Comparison of ENCODE assay signal across 8 mouse cellular contexts in the genomic region with DNA sequence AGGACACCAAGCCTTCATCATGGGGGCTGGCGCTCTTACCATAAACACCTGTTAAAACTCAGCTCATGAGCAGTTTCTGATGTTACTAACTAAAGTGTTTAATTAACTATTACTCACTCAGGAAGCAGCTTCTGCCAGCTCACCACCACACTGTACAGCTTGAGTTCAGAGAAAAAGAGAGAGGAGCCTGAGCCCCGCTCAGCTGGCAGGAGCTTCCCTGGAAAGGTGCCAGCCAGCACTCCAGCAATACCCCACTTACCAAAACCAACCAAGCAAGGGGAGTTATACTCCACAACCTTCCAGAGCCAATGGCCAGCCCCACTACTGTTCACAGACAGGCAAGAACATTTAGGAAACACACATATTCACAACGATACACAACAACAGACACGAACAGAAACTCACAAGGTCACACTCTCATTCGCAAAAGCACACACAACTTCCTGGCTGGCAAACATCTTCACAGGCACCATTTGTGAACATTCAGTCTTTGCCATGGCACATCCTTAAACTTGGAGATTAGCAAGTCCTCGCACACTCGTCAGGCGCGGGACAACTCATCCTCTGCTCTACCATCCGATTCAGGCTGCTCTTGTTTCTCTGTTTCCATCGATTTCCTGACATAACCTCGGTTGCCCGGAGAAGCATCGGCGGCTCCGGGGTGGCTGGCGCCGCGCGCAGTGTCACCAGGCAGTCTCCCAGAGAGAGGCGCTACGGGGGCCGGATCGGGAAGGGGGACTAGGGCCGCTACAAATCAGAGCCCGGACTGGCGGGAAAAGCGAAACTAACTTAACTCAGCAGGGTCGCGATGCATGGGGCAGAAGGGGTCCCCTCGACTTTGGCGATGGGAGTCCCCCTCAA. TPM values are rescaled to one million over a fixed set of nuclear protein-coding genes. Genes with fewer than 3 reads are reported as not detected.
DNase-seq lines count a peak whose midpoint lies in the region; ATAC-seq lines count a peak whose summit lies in the region.

No protein-coding gene starts in this region.

- peaks cover 5% of the 10 kb centered on the region; the same call in 1 of the 2 replicates for H3K36me3 ChIP-seq in embryonic facial prominence, embryonic 10.5 days (replicated peaks)
- no peaks in the 10 kb centered on the region for H3K36me3 ChIP-seq in heart, embryonic 14.5 days (ENCODE audit: control insufficient read depth, insufficient read depth, low read length)
- no peaks in the 10 kb centered on the region for H3K36me3 ChIP-seq in liver, embryonic 13.5 days
- H3K36me3 ChIP-seq in neural tube, embryonic 13.5 days = no peaks in the 10 kb centered on the region

- H3K9me3 ChIP-seq in embryonic facial prominence, embryonic 10.5 days = no peaks in the 10 kb centered on the region
- H3K9me3 ChIP-seq in heart, embryonic 14.5 days (ENCODE audit: control insufficient read depth, low read length) = no peaks in the 10 kb centered on the region
- H3K9me3 ChIP-seq in liver, embryonic 13.5 days (replicated peaks) = no peaks in the 10 kb centered on the region
- H3K9me3 ChIP-seq in neural tube, embryonic 13.5 days = no peaks in the 10 kb centered on the region

- H3K9ac ChIP-seq in heart, embryonic 14.5 days (ENCODE audit: low read length) = peak overlapping the region; percentile 76
- H3K9ac ChIP-seq in liver, embryonic 13.5 days = peak overlapping the region; percentile 44
- H3K9ac ChIP-seq in neural tube, embryonic 13.5 days = peak overlapping the region; percentile 87

- peak overlapping the region; percentile 90 for H3K4me3 ChIP-seq in embryonic facial prominence, embryonic 10.5 days
- H3K4me3 ChIP-seq in heart, embryonic 14.5 days (ENCODE audit: control insufficient read depth in 1 of 2, insufficient read depth in 1 of 2, low read depth in 1 of 2, low read length in 2 of 2) = peak overlapping the region; percentile 61 to 75
- peak overlapping the region; percentile 60 for H3K4me3 ChIP-seq in liver, embryonic 13.5 days (replicated peaks)
- H3K4me3 ChIP-seq in neural tube, embryonic 13.5 days = peak overlapping the region; percentile 70

- peak overlapping the region; percentile 89 for H3K27ac ChIP-seq in embryonic facial prominence, embryonic 10.5 days (replicated peaks)
- peak overlapping the region in 1 of 2 experiments; percentile 45; a peak in 2 of 4 replicates for H3K27ac ChIP-seq in heart, embryonic 14.5 days (replicated peaks in 1 of 2; ENCODE audit: control insufficient read depth in 1 of 2, insufficient read depth in 1 of 2, low read depth in 2 of 2, low read length in 2 of 2)
- no peak overlapping the region for H3K27ac ChIP-seq in liver, embryonic 13.5 days
- H3K27ac ChIP-seq in neural tube, embryonic 13.5 days (replicated peaks) = peak overlapping the region; percentile 62

- DNase-seq in spleen, adult 18-20 months = peak; percentile 16 to 41
- no peak for DNase-seq in spleen, postnatal 36 days (ENCODE audit: low spot score in 2 of 2)
- DNase-seq in embryonic facial prominence, embryonic 10.5 days (ENCODE audit: low spot score) = peak; percentile 70
- peak; percentile 73 for DNase-seq in kidney, postnatal 10 days
- no peak for DNase-seq in liver, embryonic 13.5 days
- peak; percentile 48 for DNase-seq in urinary bladder, postnatal 25 days (ENCODE audit: low spot score)

- ATAC-seq in heart, embryonic 14.5 days (ENCODE audit: insufficient number of reproducible peaks, insufficient read depth, low FRiP score, low read depth) = no peak
- no peak for ATAC-seq in liver, embryonic 13.5 days (ENCODE audit: low read depth)
- peak; percentile 42; the same call in 1 of the 2 replicates for ATAC-seq in neural tube, embryonic 13.5 days (ENCODE audit: low read depth)

- H3K27me3 ChIP-seq in embryonic facial prominence, embryonic 10.5 days (replicated peaks; ENCODE audit: low read depth, poor library complexity, severe bottlenecking) = peaks cover 60% of the 10 kb centered on the region
- H3K27me3 ChIP-seq in heart, embryonic 14.5 days (ENCODE audit: control insufficient read depth, insufficient read depth, low read length) = peaks cover 23% of the 10 kb centered on the region
- peaks cover 83% of the 10 kb centered on the region for H3K27me3 ChIP-seq in liver, embryonic 13.5 days
- H3K27me3 ChIP-seq in neural tube, embryonic 13.5 days = peaks cover 22% of the 10 kb centered on the region

- peaks cover 72% of the 10 kb centered on the region for H3K4me1 ChIP-seq in embryonic facial prominence, embryonic 10.5 days
- peaks cover 9 to 15% of the 10 kb centered on the region in 2 experiments for H3K4me1 ChIP-seq in heart, embryonic 14.5 days (ENCODE audit: control insufficient read depth in 2 of 2, insufficient read depth in 2 of 2, low read length in 2 of 2)
- peaks cover 21% of the 10 kb centered on the region for H3K4me1 ChIP-seq in liver, embryonic 13.5 days (replicated peaks)
- peaks cover 53% of the 10 kb centered on the region for H3K4me1 ChIP-seq in neural tube, embryonic 13.5 days (replicated peaks)

- WGBS in embryonic facial prominence, embryonic 10.5 days = 7% methylated on average over 32 of the region's 32 CpGs
- WGBS in heart, embryonic 14.5 days = 4% methylated on average over 32 of the region's 32 CpGs
- 6% methylated on average over 32 of the region's 32 CpGs for WGBS in liver, embryonic 13.5 days (ENCODE audit: insufficient replicate concordance)
- WGBS in neural tube, embryonic 13.5 days = 6% methylated on average over 32 of the region's 32 CpGs

- peak overlapping the region; percentile 98 for H3K4me2 ChIP-seq in heart, embryonic 14.5 days (ENCODE audit: low read length)
- peak overlapping the region; percentile 85 for H3K4me2 ChIP-seq in liver, embryonic 13.5 days
- H3K4me2 ChIP-seq in neural tube, embryonic 13.5 days = peak overlapping the region; percentile 99

RNA-seq across cellular contexts. Expression of gene Spsb1, which starts 1.0 kb away (rescaled TPM):
- 16.7 and 21.4 TPM in 2 replicates for polyA plus RNA-seq in embryonic facial prominence, embryonic 10.5 days (2016; fragmentation: Nextera tagmentation; extraction: Ambion mirVana)
- polyA plus RNA-seq in heart, embryonic 14.5 days (2014; fragmentation: Nextera tagmentation; extraction: Ambion mirVana) = 6.0 and 6.3 TPM in 2 replicates
- 0.61 and 0.97 TPM in 2 replicates for polyA plus RNA-seq in liver, embryonic 13.5 days (2015; fragmentation: Nextera tagmentation; extraction: Ambion mirVana)
- 9.0 and 9.5 TPM in 2 replicates for polyA plus RNA-seq in neural tube, embryonic 13.5 days (2015; fragmentation: Nextera tagmentation; extraction: Ambion mirVana)

RNA-seq across cellular contexts. Expression of gene H6pd, which starts 55.0 kb away (rescaled TPM):
- polyA plus RNA-seq in embryonic facial prominence, embryonic 10.5 days (2016; fragmentation: Nextera tagmentation; extraction: Ambion mirVana) = 4.9 and 5.3 TPM in 2 replicates
- polyA plus RNA-seq in heart, embryonic 14.5 days (2014; fragmentation: Nextera tagmentation; extraction: Ambion mirVana) = 8.6 and 8.9 TPM in 2 replicates
- polyA plus RNA-seq in liver, embryonic 13.5 days (2015; fragmentation: Nextera tagmentation; extraction: Ambion mirVana) = 6.8 and 7.3 TPM in 2 replicates
- polyA plus RNA-seq in neural tube, embryonic 13.5 days (2015; fragmentation: Nextera tagmentation; extraction: Ambion mirVana) = 3.5 and 4.5 TPM in 2 replicates

Comparison
In these comparisons a context has a peak if more than half of its experiments do, and no peak if none do; other contexts are left out.
1. DNase-seq: peak in spleen, adult 18-20 months (2 of 2), embryonic facial prominence, embryonic 10.5 days (single experiment), kidney, postnatal 10 days (single experiment) and urinary bladder, postnatal 25 days (single experiment); none in spleen, postnatal 36 days (0 of 2) and liver, embryonic 13.5 days (single experiment).
2. Peak in every context shown above with its lines, with median percentiles within 50 percentile points of each other: H3K4me3 ChIP-seq, H3K4me2 ChIP-seq and H3K9ac ChIP-seq.